Comparison of ENCODE assay signal across 17 mouse cellular contexts in genomic region chr4:62862756-62863155, GRCm38 (mm10).
A peak's percentile ranks its signal among the peaks of the same experiment; 100 is the strongest.
DNase-seq lines count a peak whose midpoint lies in the region; ATAC-seq and TF ChIP-seq lines count a peak whose summit lies in the region.
"Had no signal": no experiment of that assay in that cellular context is flagged by ENCODE, and none has a peak within 500 bp of the region (broad histone marks: within the 10 kb centered on the region; RNA-seq: fewer than 3 reads in every experiment).

No protein-coding gene starts in this region.

- H3K36me3 ChIP-seq in heart, embryonic 12.5 days: no peaks in the 10 kb centered on the region
- H3K36me3 ChIP-seq in lung, embryonic 15.5 days: no peaks in the 10 kb centered on the region
- H3K36me3 ChIP-seq in kidney, postnatal 0 days (ENCODE audit: insufficient read depth, low read length): no peaks in the 10 kb centered on the region
- H3K36me3 ChIP-seq: embryonic facial prominence, embryonic 13.5 days; liver, embryonic 13.5 days had no signal

- H3K9me3 ChIP-seq in heart, embryonic 12.5 days (replicated peaks): no peaks in the 10 kb centered on the region; the same call in 1 of the 2 replicates
- no peaks in the 10 kb centered on the region for H3K9me3 ChIP-seq in lung, embryonic 15.5 days
- H3K9me3 ChIP-seq in kidney, postnatal 0 days (replicated peaks; ENCODE audit: low read length): no peaks in the 10 kb centered on the region
- H3K9me3 ChIP-seq: embryonic facial prominence, embryonic 13.5 days; forebrain, embryonic 13.5 days; liver, embryonic 13.5 days had no signal

- no peaks in the 10 kb centered on the region for H3K27me3 ChIP-seq in heart, embryonic 12.5 days (replicated peaks)
- no peaks in the 10 kb centered on the region for H3K27me3 ChIP-seq in lung, embryonic 15.5 days
- no peaks in the 10 kb centered on the region for H3K27me3 ChIP-seq in kidney, postnatal 0 days (ENCODE audit: insufficient read depth, low read length)
- H3K27me3 ChIP-seq: forebrain, embryonic 13.5 days; liver, embryonic 13.5 days had no signal

- no peak overlapping the region for H3K4me2 ChIP-seq in heart, embryonic 12.5 days
- no peak overlapping the region for H3K4me2 ChIP-seq in lung, embryonic 15.5 days
- H3K4me2 ChIP-seq in kidney, postnatal 0 days (ENCODE audit: low read length): no peak overlapping the region
- H3K4me2 ChIP-seq: embryonic facial prominence, embryonic 13.5 days; forebrain, embryonic 13.5 days; liver, embryonic 13.5 days had no signal

- no peaks in the 10 kb centered on the region for H3K4me1 ChIP-seq in heart, embryonic 12.5 days (replicated peaks)
- no peaks in the 10 kb centered on the region for H3K4me1 ChIP-seq in lung, embryonic 15.5 days
- no peaks in the 10 kb centered on the region for H3K4me1 ChIP-seq in kidney, postnatal 0 days (replicated peaks; ENCODE audit: insufficient read depth, low read length)
- H3K4me1 ChIP-seq: embryonic facial prominence, embryonic 13.5 days; forebrain, embryonic 13.5 days; liver, embryonic 13.5 days had no signal

- intact Hi-C loops in heart, postnatal 14 days (cut with DNase I): no loop called here
- intact Hi-C loops in left cerebral cortex, postnatal 36 days (cut with DNase I): no loop called here

- no peak for TF ChIP-seq CTCF in kidney, postnatal 0 days (IDR thresholded peaks at IDR 0.05; ENCODE audit: low read depth)

- 79% methylated on average over 3 of the region's 3 CpGs for WGBS in heart, embryonic 12.5 days
- WGBS in lung, embryonic 15.5 days: 78% methylated on average over 3 of the region's 3 CpGs
- 80% methylated on average over 3 of the region's 3 CpGs for WGBS in kidney, postnatal 0 days

- no peak overlapping the region for H3K27ac ChIP-seq in heart, embryonic 12.5 days (ENCODE audit: poor library complexity, severe bottlenecking)
- no peak overlapping the region for H3K27ac ChIP-seq in lung, embryonic 15.5 days
- H3K27ac ChIP-seq in kidney, postnatal 0 days: no peak overlapping the region
- H3K27ac ChIP-seq: embryonic facial prominence, embryonic 13.5 days; forebrain, embryonic 13.5 days; liver, embryonic 13.5 days; macrophage had no signal

- DNase-seq in heart, postnatal 14 days: no peak
- no peak for DNase-seq in lung, postnatal 14 days
- peak; percentile 7 for DNase-seq in kidney, adult 9 months
- peak; percentile 8 for DNase-seq in kidney, postnatal 0 days (ENCODE audit: low spot score)
- DNase-seq in left cerebral cortex, postnatal 36 days (ENCODE audit: low spot score in 2 of 2): no peak
- DNase-seq: cerebellum, adult 8-10 months; cerebellum, postnatal 36 days; embryo, embryonic 11 days; layer of hippocampus, adult 9-11 months; liver, embryonic 13.5 days had no signal

- no peak overlapping the region for H3K9ac ChIP-seq in heart, embryonic 12.5 days
- no peak overlapping the region for H3K9ac ChIP-seq in lung, embryonic 15.5 days
- no peak overlapping the region for H3K9ac ChIP-seq in kidney, postnatal 0 days (ENCODE audit: low read depth, low read length)
- H3K9ac ChIP-seq: embryonic facial prominence, embryonic 13.5 days; forebrain, embryonic 13.5 days; liver, embryonic 13.5 days had no signal

- ATAC-seq in heart, embryonic 12.5 days (ENCODE audit: insufficient number of reproducible peaks, low FRiP score): 0 out of 2 replicates have a peak, but pooled peaks have one; percentile 25
- ATAC-seq in lung, embryonic 15.5 days (ENCODE audit: borderline replicate concordance, extremely low read depth, low FRiP score, low TSS enrichment): 0 out of 2 replicates have a peak, but pooled peaks have one; percentile 23
- ATAC-seq in kidney, postnatal 0 days (replicated peaks; ENCODE audit: low FRiP score, low read depth): no peak
- ATAC-seq in cerebellum, adult (ENCODE audit: insufficient number of reproducible peaks, low FRiP score, low TSS enrichment): no peak
- ATAC-seq: forebrain, embryonic 13.5 days had no signal

- no peak overlapping the region for H3K4me3 ChIP-seq in heart, embryonic 12.5 days
- H3K4me3 ChIP-seq in lung, embryonic 15.5 days: no peak overlapping the region
- no peak overlapping the region for H3K4me3 ChIP-seq in kidney, postnatal 0 days (replicated peaks; ENCODE audit: low read depth, low read length)
- H3K4me3 ChIP-seq: embryonic facial prominence, embryonic 13.5 days; erythroblast, embryonic 14.5 days; forebrain, embryonic 13.5 days; liver, embryonic 13.5 days had no signal

Comparison
In these comparisons a context has a peak if more than half of its experiments do, and no peak if none do; other contexts are left out.
1. ATAC-seq: peak in heart, embryonic 12.5 days (single experiment) and lung, embryonic 15.5 days (single experiment); none in kidney, postnatal 0 days (single experiment) and cerebellum, adult (single experiment).
2. DNase-seq: peak in kidney, adult 9 months (single experiment) and kidney, postnatal 0 days (single experiment); none in heart, postnatal 14 days (0 of 2), lung, postnatal 14 days (single experiment) and left cerebral cortex, postnatal 36 days (0 of 2).